Mouse (Mus musculus): ENCODE results near the gene Zfyve9.
"Not testable (repeated sequence)": the region's sequence is repeated elsewhere in the genome, so short reads cannot be mapped to it uniquely, and the experiment has no call there.

Gene Zfyve9

GRCm38 (mm10) chr4:108721245-108721784 lies 59.3 kb downstream of the Zfyve9 start:
- in situ Hi-C loops (cut with MboI): no loop called here

- in situ Hi-C loops (cut with MboI): no loop called here
Measured at GRCm38 (mm10) chr4:108719349-108719748, 61.2 kb downstream of the Zfyve9 start, which contains the start of gene 3110021N24Rik. Gene 3110021N24Rik, plus strand, starts transcription at chr4:108719649.

- in situ Hi-C loops (cut with MboI): no loop called here
Measured at GRCm38 (mm10) chr4:108708209-108708608, 72.4 kb downstream of the Zfyve9 start.

- in situ Hi-C loops (cut with MboI): no loop called here
Measured at GRCm38 (mm10) chr4:108696934-108697333, 83.7 kb downstream of the Zfyve9 start.

GRCm38 (mm10) chr4:108691469-108691868 lies 89.1 kb downstream of the Zfyve9 start:
- in situ Hi-C loops (cut with MboI): no loop called here

GRCm38 (mm10) chr4:108690479-108690878 lies 90.1 kb downstream of the Zfyve9 start:
- in situ Hi-C loops (cut with MboI): no loop called here

GRCm38 (mm10) chr4:108687098-108687497 lies 93.5 kb downstream of the Zfyve9 start:
- in situ Hi-C loops (cut with MboI): not testable (repeated sequence)

GRCm38 (mm10) chr4:108686156-108686555 lies 94.4 kb downstream of the Zfyve9 start:
- in situ Hi-C loops (cut with MboI): no loop called here

GRCm38 (mm10) chr4:108664407-108664806 lies 116.2 kb downstream of the Zfyve9 start:
- in situ Hi-C loops (cut with MboI): no loop called here

- in situ Hi-C loops (cut with MboI): no loop called here
Measured at GRCm38 (mm10) chr4:108638752-108639151, 141.8 kb downstream of the Zfyve9 start.

GRCm38 (mm10) chr4:108637721-108638120 lies 142.9 kb downstream of the Zfyve9 start:
- in situ Hi-C loops (cut with MboI): no loop called here

- in situ Hi-C loops (cut with MboI): no loop called here
Measured at GRCm38 (mm10) chr4:108635101-108635500, 145.5 kb downstream of the Zfyve9 start.

GRCm38 (mm10) chr4:108634696-108635095 lies 145.9 kb downstream of the Zfyve9 start:
- in situ Hi-C loops (cut with MboI): no loop called here

GRCm38 (mm10) chr4:108633703-108634102 lies 146.9 kb downstream of the Zfyve9 start:
- in situ Hi-C loops (cut with MboI): no loop called here

- in situ Hi-C loops (cut with MboI): no loop called here
Measured at GRCm38 (mm10) chr4:108631616-108632015, 149.0 kb downstream of the Zfyve9 start.

GRCm38 (mm10) chr4:108630096-108630495 lies 150.5 kb downstream of the Zfyve9 start:
- in situ Hi-C loops (cut with MboI): no loop called here

GRCm38 (mm10) chr4:108629363-108629880 lies 151.2 kb downstream of the Zfyve9 start:
- in situ Hi-C loops (cut with MboI): no loop called here

- in situ Hi-C loops (cut with MboI): no loop called here
Measured at GRCm38 (mm10) chr4:108627066-108627465, 153.5 kb downstream of the Zfyve9 start.

GRCm38 (mm10) chr4:108621504-108621903 lies 159.1 kb downstream of the Zfyve9 start:
- in situ Hi-C loops (cut with MboI): no loop called here

GRCm38 (mm10) chr4:108620536-108620935 lies 160.1 kb downstream of the Zfyve9 start:
- in situ Hi-C loops (cut with MboI): no loop called here

GRCm38 (mm10) chr4:108619587-108620341 lies 160.8 kb downstream of the Zfyve9 start, which contains the start of gene Cc2d1b:
Gene Cc2d1b, plus strand, starts transcription at chr4:108619940.
- in situ Hi-C loops (cut with MboI): no loop called here

GRCm38 (mm10) chr4:108619165-108619564 lies 161.4 kb downstream of the Zfyve9 start:
- in situ Hi-C loops (cut with MboI): no loop called here

- in situ Hi-C loops (cut with MboI): no loop called here
Measured at GRCm38 (mm10) chr4:108618586-108618985, 162.0 kb downstream of the Zfyve9 start.

All from mature B cell (primary cell).